Mouse (Mus musculus) adipocyte (in vitro differentiated cells): ENCODE results near the gene Pla2g12a.

Experiments
- DNase-seq: peaks from one replicate; pipeline ENCODE4 v3.0.0-alpha.2; 2016; ENCODE audit warnings: low spot score

The Pla2g12a gene

GRCm38 (mm10) chr3:129898886-129899285, 20.5 kb downstream of the Pla2g12a start:
- DNase-seq: no peak

- peak; percentile 83 for DNase-seq
Observed at GRCm38 (mm10) chr3:129901271-129901809, 22.9 kb downstream of the Pla2g12a start, which contains the start of gene Casp6. Gene Casp6, plus strand, starts transcription at chr3:129901425.

GRCm38 (mm10) chr3:129903369-129903768, 25.0 kb downstream of the Pla2g12a start:
- DNase-seq: no peak

GRCm38 (mm10) chr3:129903866-129904265, 25.5 kb downstream of the Pla2g12a start:
- DNase-seq: no peak

GRCm38 (mm10) chr3:129904381-129905132, 26.2 kb downstream of the Pla2g12a start:
- DNase-seq: no peak

- no peak for DNase-seq
Observed at GRCm38 (mm10) chr3:129912025-129912424, 33.6 kb downstream of the Pla2g12a start.

- DNase-seq: no peak
Observed at GRCm38 (mm10) chr3:129913241-129913640, 34.8 kb downstream of the Pla2g12a start.

- peak; percentile 23 for DNase-seq
Observed at GRCm38 (mm10) chr3:129917424-129917823, 39.0 kb downstream of the Pla2g12a start.

- peak; percentile 85 for DNase-seq
Observed at GRCm38 (mm10) chr3:129918434-129918833, 40.0 kb downstream of the Pla2g12a start.

GRCm38 (mm10) chr3:129923581-129923980, 45.2 kb downstream of the Pla2g12a start:
- no peak for DNase-seq

GRCm38 (mm10) chr3:129925861-129926260, 47.5 kb downstream of the Pla2g12a start:
- no peak for DNase-seq

- peak; percentile 93 for DNase-seq
Observed at GRCm38 (mm10) chr3:129930213-129930778, 51.9 kb downstream of the Pla2g12a start.

GRCm38 (mm10) chr3:129932443-129932842, 54.0 kb downstream of the Pla2g12a start:
- no peak for DNase-seq

GRCm38 (mm10) chr3:129936561-129936960, 58.2 kb downstream of the Pla2g12a start:
- peak; percentile 19 for DNase-seq

GRCm38 (mm10) chr3:129937848-129938247, 59.4 kb downstream of the Pla2g12a start:
- peak; percentile 81 for DNase-seq

GRCm38 (mm10) chr3:129939058-129939457, 60.7 kb downstream of the Pla2g12a start:
- DNase-seq: no peak

GRCm38 (mm10) chr3:129940780-129941179, 62.4 kb downstream of the Pla2g12a start:
- DNase-seq: no peak

- no peak for DNase-seq
Observed at GRCm38 (mm10) chr3:129941291-129941690, 62.9 kb downstream of the Pla2g12a start.

- no peak for DNase-seq
Observed at GRCm38 (mm10) chr3:129943813-129944212, 65.4 kb downstream of the Pla2g12a start.
